Mouse (Mus musculus) gastrocnemius, postnatal 25 days (tissue): Measurements from ENCODE around the gene Gpsm1. TPM values are rescaled to one million over a fixed set of nuclear protein-coding genes. Genes with fewer than 3 reads are reported as not detected.
"Not testable (repeated sequence)": the region's sequence is repeated elsewhere in the genome, so short reads cannot be mapped to it uniquely, and the experiment has no call there.

Experiments used
- DNase-seq: peaks from one replicate; pipeline ENCODE4 v3.0.0; 2022
- total RNA-seq, 2 experiments: library from RNA; stranded (reverse); gene quantifications; 1 replicate in 1 of 2; 2 replicates in 1 of 2; pipeline ENCODE4 v1.2.3; 2021

The Gpsm1 gene
- total RNA-seq, 2 experiments from 2014 or later: 3.1 TPM

DNA sequence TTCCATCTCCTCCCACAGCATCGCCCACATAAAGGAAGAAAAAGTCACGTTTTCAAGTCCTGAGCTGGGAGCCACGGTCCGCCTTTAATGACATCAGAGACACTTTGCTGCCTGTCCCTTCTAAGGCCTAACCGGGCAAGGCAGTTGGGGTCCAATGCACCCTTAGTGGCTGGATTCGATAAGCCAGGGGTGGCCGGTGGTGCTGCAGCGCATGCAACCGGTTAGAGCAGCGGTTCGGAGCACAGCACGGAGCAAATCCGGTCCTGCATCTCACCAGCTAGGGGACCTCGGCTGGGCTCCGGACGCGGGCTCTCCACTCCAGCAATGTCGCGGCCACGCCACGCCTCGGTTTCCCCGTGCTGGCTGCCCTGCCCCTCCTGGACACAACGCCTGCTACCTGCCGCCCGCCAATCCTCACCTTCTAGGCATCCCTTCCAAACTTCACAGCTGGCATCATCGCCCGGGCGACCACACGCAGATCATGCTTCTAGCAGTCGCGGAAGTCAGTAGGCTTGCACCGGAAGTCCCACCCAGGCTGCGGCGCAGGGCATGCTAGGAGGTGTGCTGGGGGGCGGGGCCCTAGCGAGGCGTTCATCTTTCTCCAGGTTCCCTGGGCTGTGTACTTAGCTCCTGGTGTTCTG lies 64.9 kb downstream of the Gpsm1 start, which contains the start of gene Snapc4:
Gene Snapc4, minus strand, starts transcription at position 523 of the 641 bp plus-strand sequence.
- peak; percentile 73 for DNase-seq

DNA sequence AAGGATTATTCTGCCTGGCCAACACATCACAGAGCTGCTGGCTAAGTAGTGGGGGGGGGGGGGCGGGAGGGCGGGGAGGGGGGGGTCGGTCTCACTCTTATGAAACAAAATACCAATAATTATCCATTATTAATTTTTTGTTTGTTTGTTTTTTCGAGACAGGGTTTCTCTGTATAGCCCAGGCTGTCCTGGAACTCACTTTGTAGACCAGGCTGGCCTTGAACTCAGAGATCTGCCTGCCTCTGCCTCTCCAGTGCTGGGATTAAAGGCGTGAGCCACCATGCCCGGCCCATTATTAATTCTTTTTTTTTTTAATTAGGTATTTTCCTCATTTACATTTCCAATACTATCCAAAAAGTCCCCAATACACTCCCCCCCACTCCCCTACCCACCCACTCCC lies 65.6 kb downstream of the Gpsm1 start:
- DNase-seq: not testable (repeated sequence)

DNA sequence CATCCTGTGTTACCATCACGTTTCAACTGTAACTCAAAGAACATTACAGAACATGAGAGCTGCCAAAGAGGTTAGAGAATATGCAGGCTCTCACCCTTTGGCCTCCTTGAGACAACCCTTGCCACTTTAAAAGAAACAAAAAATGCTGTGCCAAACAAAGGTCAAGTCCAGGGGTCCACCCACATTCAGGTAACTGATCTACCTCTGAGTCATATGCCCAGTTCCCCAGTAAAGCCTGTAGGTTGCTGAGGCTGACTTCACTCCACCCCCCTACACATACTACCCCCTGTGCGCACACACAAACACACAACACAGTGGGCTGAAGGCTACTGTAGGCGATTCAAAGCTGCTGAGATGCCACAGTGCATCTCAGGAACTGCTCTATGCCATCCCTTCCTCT lies 72.4 kb downstream of the Gpsm1 start:
- no peak for DNase-seq

DNA sequence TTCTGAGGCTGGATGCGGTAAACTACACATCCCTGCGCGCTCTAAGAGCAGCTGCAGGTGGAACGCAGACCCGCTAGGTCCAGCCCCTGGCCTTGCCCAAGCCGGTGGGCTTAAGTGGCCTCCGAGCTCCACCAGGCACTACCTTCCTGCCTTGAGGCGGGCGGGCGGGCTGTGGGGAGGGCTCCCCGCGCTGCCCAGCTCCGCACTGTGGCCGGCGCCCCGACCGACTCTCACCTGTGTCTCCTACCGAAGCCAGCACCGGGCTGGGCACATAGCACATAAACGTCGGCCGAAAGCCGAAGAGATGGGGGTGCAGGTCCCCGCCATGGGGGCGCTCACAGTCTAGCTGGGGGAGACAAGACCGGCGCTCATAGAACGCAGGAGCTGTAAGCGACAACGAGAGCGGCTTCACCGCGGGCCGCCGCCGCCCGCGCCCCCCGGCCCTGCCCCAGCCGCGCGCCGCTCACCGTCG lies 73.4 kb downstream of the Gpsm1 start:
- DNase-seq: no peak

DNA sequence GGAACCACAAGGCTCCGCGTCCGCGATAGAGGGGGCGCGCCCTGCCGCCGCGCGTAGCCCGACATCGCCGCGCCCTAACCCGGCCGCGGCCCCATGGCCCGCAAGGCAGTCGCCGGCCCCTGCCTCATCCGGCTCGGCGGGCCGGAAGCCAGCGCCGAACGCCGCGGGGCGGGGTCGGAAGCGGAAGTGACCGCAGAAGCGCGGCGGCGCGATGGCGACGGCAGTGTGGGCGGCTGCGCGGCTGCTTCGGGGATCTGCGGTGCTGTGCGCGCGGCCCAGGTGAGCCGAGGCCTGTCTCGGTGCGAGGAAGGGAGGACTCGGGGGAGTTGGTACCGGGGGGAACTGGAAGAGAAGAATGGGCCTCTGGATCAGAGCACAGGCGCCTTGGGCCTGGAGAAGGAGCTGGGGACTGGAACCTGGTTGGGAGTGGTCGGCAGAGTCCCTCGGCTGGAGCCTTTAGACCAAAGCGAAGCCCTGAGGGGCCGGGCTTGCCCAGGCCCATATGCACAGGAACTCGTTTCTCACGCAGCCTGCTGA lies 73.9 kb downstream of the Gpsm1 start, which contains the start of the genes Entr1 and Pmpca:
Gene Entr1, minus strand, starts transcription at position 163 of the 537 bp plus-strand sequence.
Gene Pmpca, plus strand, starts transcription at position 186 of the 537 bp plus-strand sequence.
- DNase-seq: peak; percentile 85

DNA sequence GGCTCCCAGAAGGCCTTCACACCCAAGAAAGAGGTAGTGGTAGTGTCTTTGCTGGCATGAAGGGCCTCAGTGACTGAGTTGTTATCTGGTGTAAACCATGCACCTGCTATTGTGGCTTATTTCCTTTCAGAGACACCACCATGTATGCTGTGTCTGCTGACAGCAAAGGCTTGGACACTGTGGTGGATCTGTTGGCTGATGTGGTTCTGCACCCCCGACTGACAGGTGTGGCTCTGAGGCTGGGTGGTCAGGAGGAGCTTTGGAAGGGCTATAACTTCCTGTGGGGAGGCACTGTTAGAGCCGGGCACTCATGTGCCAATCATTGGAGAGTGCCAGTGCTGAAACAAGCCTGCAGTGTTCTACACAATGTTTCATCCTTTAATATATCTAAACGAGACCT lies 75.6 kb downstream of the Gpsm1 start:
- no peak for DNase-seq

DNA sequence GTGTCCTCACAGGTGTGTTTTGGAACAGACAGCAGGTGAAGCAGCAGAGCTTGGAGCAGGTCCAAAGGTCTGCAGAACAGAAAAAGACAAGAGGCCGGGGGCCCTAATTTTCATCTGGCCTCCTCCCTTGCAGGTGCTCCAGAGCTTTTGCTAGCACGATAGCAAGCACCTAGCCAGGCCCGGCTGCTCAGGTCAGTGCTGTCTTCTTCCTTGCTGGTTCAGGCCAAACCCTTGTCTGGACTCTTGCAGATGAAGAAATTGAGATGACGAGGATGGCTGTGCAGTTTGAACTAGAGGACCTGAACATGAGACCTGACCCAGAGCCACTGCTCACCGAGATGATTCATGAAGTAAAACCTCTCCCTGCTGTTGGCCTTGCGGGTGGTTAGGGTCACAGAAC lies 76.3 kb downstream of the Gpsm1 start:
- DNase-seq: no peak

Other genes starting within 250 kb of the Gpsm1 start
- gene Nacc2, start 192.3 kb upstream of the Gpsm1 start, total RNA-seq: 10 to 100 TPM; 18.2 to 23.7 TPM
- not detected for gene Lhx3, start 107.2 kb upstream of the Gpsm1 start, total RNA-seq
- 1 to 10 TPM; 3.1 to 4.0 TPM for gene Qsox2, start 78.0 kb upstream of the Gpsm1 start, total RNA-seq
- gene Ccdc187, start 21.0 kb upstream of the Gpsm1 start, total RNA-seq: under 1 TPM in 1 of 2 experiments, not detected in 1; 0.03 TPM
- 10 to 100 TPM; 18.3 to 18.7 TPM for gene Dnlz, start 36.6 kb downstream of the Gpsm1 start, total RNA-seq
- gene Card9, start 45.4 kb downstream of the Gpsm1 start, total RNA-seq: under 1 TPM; 0.46 to 0.56 TPM
- gene Snapc4, start 65.1 kb downstream of the Gpsm1 start, total RNA-seq: 1 to 10 TPM; 5.7 to 5.9 TPM
- 10 to 100 TPM; 24.9 to 27.3 TPM for gene Entr1, start 73.8 kb downstream of the Gpsm1 start, total RNA-seq
- gene Pmpca, start 73.8 kb downstream of the Gpsm1 start, total RNA-seq: 100 to 1,000 TPM; 128 to 139 TPM
- gene Inpp5e, start 93.7 kb downstream of the Gpsm1 start, total RNA-seq: 1 to 10 TPM; 6.5 to 7.6 TPM
- gene Sec16a, start 129.7 kb downstream of the Gpsm1 start, total RNA-seq: 10 to 100 TPM; 22.0 to 23.9 TPM
- gene Notch1, start 201.1 kb downstream of the Gpsm1 start, total RNA-seq: 1 to 10 TPM; 7.0 to 9.2 TPM